Mouse (Mus musculus) ES-Bruce4 (cell line): ENCODE results near the gene Glb1l.

Source experiments
- CTCF ChIP-seq: IDR thresholded peaks from one replicate; pipeline ENCODE4 v1.8.1; 2011; ENCODE audit warnings: low read depth, low read length
- POLR2A ChIP-seq: IDR thresholded peaks from one replicate; pipeline ENCODE4 v1.8.1; 2011; ENCODE audit warnings: low read length; ENCODE audit not compliant: insufficient read depth

DNA sequence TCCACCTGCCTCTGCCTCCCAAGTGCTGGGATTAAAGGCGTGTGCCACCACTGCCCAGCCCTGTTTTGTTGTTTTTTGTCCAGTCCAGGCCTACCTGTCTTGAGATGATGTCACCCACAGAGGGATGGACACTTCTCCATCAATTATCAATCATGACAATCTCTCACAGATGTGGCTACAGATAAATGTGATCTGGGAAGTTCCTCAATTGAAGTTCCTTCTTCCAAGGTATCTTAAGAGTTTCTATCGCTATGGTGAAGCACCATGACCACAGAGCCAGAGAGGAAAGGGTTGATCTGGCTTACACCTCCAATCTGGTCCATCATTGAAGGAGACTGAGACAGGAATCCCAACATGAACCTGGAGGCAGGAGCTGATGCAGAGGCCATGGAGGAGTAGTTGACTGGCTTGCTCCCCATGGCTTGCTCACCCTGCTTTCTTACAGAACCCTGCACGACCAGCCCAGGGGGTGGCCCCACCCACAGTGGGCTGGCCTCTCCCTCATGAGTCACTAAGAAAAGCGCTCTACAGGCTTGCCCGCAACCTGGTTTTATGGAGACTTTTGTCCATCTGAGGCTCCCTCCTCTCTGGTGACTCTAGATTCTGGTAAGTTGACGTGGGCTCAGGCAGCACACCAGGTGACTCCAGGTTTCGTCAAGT, 19.9 kb upstream of the Glb1l start:
- TF ChIP-seq CTCF (no peak), POLR2A (no peak)
